Mouse (Mus musculus): ENCODE results near the gene Tchp. TPM values are rescaled to one million over a fixed set of nuclear protein-coding genes. Genes with fewer than 3 reads are reported as not detected.

Tchp gene
- polyA plus RNA-seq, 1 experiment from 2014 or later, result 11.4 TPM

- DNase-seq (ENCODE audit: low spot score), result no peak
- no peak overlapping the region for H3K27ac ChIP-seq
- H3K9me3 ChIP-seq, result no peaks in the 10 kb centered on the region
- H3K4me3 ChIP-seq, result no peak overlapping the region
- 88% methylated on average over 5 of the region's 5 CpGs for WGBS
- peaks cover 89% of the 10 kb centered on the region for H3K36me3 ChIP-seq
- H3K27me3 ChIP-seq (ENCODE audit: insufficient read depth, poor library complexity, severe bottlenecking), result no peaks in the 10 kb centered on the region
- 0 out of 2 replicates have a peak, but pooled peaks cover 5% of the 10 kb centered on the region for H3K4me1 ChIP-seq
Measured at GRCm38 (mm10) chr5:114747521-114747920, 40.0 kb downstream of the Tchp start.

DNA sequence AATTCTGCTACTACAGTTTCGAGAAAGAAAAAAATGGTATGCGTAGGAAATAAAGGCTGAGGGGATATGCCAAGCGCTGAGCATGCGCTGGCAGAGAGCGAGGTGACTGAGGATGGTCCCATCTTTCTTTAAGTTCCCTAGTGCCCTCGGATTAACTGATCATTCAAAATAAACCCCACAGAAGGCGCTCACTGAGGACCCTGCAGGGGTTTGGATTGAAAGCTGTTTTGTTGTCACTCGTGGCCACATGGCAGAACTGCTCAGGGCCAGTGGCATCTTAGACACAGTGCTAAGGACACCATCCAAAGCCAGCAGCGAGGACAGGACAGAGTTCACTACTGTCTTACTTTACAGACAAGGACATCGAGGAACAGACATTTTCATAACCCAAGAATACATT is 42.8 kb downstream of the Tchp start:
- Histone ChIP-seq H3K4me3 (no peak overlapping the region), H3K36me3 (peaks cover 88% of the 10 kb centered on the region), H3K27ac (no peak overlapping the region), H3K4me1 (no peaks in the 10 kb centered on the region), H3K9me3 (no peaks in the 10 kb centered on the region), H3K27me3 (ENCODE audit: insufficient read depth, poor library complexity, severe bottlenecking) (no peaks in the 10 kb centered on the region)
- no peak for DNase-seq (ENCODE audit: low spot score)
- 91% methylated on average over 10 of the region's 10 CpGs for WGBS

DNA sequence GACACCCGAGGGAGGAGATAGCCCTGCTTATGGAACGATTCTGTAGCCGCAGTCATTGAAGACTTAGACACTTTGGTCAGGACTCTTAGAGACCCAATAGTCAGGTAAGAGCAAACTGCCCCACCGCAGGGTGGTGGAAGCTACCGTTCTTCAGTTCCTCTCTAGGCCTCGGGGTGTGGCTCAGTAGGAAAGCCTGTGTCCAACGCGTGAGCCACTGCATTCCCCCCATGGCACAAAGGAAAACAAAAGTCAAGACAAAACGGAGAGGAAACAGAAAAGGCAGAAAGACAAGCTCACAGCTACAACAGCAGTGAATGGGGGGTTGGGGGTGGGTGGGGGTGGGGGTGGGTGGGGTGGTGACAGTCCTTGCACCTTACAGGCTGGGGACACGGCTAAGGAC is 44.8 kb downstream of the Tchp start:
- no peaks in the 10 kb centered on the region for H3K27me3 ChIP-seq (ENCODE audit: insufficient read depth, poor library complexity, severe bottlenecking)
- no peaks in the 10 kb centered on the region for H3K4me1 ChIP-seq
- DNase-seq (ENCODE audit: low spot score), result no peak
- no peak overlapping the region for H3K4me3 ChIP-seq
- no peak overlapping the region for H3K27ac ChIP-seq
- 88% methylated on average over 10 of the region's 10 CpGs for WGBS
- H3K9me3 ChIP-seq, result no peaks in the 10 kb centered on the region
- H3K36me3 ChIP-seq, result peaks cover 88% of the 10 kb centered on the region

DNA sequence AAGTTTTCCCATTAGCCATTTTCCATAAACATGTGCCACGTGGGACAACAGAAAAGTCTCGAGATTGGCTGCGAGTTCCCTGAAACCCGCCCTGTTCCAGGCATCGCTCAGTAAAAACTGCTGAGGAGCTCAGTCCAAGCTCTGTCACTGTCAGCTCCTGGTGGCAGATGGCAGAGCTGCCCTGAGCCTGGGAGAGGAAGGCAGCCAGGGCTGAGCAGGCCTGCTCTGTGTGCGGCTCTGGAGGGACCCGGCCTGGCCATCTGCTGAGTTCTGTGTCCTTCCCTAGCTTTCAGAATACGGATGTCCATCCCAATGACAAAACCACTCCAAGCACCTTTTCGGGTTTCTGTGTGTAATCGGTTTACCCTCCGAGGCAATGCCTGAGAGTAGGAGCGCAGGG is 45.8 kb downstream of the Tchp start:
- H3K27ac ChIP-seq, result no peak overlapping the region
- peaks cover 83% of the 10 kb centered on the region for H3K36me3 ChIP-seq
- no peak for DNase-seq (ENCODE audit: low spot score)
- no peaks in the 10 kb centered on the region for H3K4me1 ChIP-seq
- no peaks in the 10 kb centered on the region for H3K27me3 ChIP-seq (ENCODE audit: insufficient read depth, poor library complexity, severe bottlenecking)
- no peak overlapping the region for H3K4me3 ChIP-seq
- 93% methylated on average over 12 of the region's 12 CpGs for WGBS
- H3K9me3 ChIP-seq, result no peaks in the 10 kb centered on the region

DNA sequence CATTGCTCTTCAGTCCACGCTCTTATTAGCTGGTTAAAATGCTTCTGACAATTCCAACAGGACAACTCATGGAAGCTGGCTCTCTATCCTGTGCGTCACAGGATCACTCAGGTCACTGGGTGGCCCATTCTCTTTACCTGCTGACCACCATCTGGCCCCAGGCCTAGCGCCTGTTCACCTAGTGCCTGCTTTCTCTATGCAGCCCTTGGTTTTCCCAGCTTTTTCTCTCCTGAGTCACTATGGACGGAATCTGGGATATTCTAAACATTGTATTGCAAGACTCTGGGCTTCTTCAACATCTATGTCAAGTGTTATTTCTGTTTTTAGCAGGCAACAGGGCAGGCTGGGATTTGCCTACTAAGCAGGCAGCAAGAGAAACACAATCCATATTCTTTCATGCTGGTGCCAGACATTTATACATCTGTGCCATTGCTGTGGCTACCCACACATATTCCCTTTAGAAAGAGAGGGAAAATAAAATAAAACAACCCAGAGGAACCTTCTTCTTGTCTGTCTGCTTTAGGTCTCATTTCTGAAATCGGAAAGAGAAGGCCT is 52.1 kb downstream of the Tchp start:
- H3K9me3 ChIP-seq, result no peaks in the 10 kb centered on the region
- peaks cover 15% of the 10 kb centered on the region; the same call in 1 of the 2 replicates for H3K4me1 ChIP-seq
- DNase-seq (ENCODE audit: low spot score), result no peak
- peaks cover 79% of the 10 kb centered on the region for H3K36me3 ChIP-seq
- H3K4me3 ChIP-seq, result no peak overlapping the region
- 89% methylated on average over 5 of the region's 5 CpGs for WGBS
- H3K27ac ChIP-seq, result no peak overlapping the region
- no peaks in the 10 kb centered on the region for H3K27me3 ChIP-seq (ENCODE audit: insufficient read depth, poor library complexity, severe bottlenecking)

GRCm38 (mm10) chr5:114761980-114762379 is 54.4 kb downstream of the Tchp start:
- WGBS, result 52% methylated on average over 8 of the region's 8 CpGs
- Histone ChIP-seq H3K9me3 (no peaks in the 10 kb centered on the region), H3K4me1 (peaks cover 23% of the 10 kb centered on the region), H3K27ac (no peak overlapping the region), H3K27me3 (ENCODE audit: insufficient read depth, poor library complexity, severe bottlenecking) (no peaks in the 10 kb centered on the region), H3K36me3 (peaks cover 76% of the 10 kb centered on the region), H3K4me3 (no peak overlapping the region)
- no peak for DNase-seq (ENCODE audit: low spot score)

DNA sequence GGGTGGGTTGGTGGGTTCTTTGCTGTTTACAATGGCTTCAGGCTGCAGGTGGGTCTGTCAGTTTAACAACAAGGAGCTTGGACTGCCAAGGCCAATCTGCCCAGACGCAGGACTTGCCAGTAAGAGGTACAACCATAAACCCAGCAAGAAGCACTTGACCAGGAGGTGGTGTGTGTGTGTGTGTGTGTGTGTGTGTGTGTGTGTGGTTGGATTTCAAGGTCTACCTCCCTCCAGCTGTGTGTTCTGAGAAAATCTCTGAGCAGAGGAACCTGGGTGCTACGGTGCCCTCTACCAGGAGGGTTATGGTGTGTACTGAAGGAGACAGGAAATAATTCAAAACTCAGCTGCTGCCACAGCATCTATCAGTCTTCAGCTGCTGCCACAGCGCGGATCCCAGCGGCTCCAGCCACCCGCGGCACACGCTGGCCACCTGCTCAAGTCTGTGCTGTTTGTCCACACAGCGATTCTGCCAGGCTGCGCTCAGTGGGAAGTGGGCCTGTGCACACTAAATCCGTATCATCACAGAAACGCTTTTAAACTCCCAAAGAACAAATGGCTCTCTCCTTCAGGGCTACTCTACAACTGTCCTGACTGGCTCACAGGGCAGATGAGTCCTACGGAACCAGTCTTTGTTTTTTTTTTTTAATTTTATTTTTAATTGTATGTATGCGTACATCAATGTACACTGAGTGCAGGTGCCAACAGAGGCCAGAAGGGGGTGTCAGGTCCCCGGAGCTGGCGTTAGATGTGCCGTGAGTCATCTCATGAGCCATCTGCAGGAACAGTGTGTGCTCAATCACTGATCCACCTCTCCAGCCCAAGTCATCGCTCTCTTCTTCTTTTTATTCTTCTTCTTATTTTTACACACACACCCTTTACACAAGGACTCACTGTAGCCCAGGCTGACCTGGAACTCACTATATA is 57.5 kb downstream of the Tchp start:
- H3K9me3 ChIP-seq, result no peaks in the 10 kb centered on the region
- H3K27me3 ChIP-seq (ENCODE audit: insufficient read depth, poor library complexity, severe bottlenecking), result no peaks in the 10 kb centered on the region
- H3K36me3 ChIP-seq, result peaks cover 62% of the 10 kb centered on the region
- WGBS, result 90% methylated on average over 18 of the region's 18 CpGs
- DNase-seq (ENCODE audit: low spot score), result no peak
- no peak overlapping the region for H3K4me3 ChIP-seq
- peaks cover 24% of the 10 kb centered on the region for H3K4me1 ChIP-seq
- H3K27ac ChIP-seq, result no peak overlapping the region

DNA sequence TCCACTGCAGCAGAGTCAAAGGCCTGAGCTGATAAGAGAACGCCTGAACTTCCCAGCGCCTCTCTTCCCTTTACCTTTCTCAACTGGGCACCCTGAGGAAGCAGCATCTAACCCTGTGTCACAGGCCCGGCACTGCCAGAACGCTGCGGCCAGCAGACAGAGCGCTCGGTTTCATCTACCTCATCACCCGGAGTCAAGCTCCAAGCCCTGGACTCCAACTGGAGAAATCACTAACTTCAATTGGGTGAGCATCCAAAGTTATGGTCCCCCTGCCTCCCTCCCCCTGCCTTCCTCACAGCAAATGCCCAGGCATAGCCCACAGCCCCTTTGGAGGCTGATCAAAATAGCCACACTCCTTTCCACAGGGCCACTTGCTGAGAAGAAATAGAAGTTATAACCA is 59.1 kb downstream of the Tchp start:
- H3K27ac ChIP-seq, result no peak overlapping the region
- no peaks in the 10 kb centered on the region for H3K9me3 ChIP-seq
- peaks cover 23% of the 10 kb centered on the region for H3K4me1 ChIP-seq
- H3K27me3 ChIP-seq (ENCODE audit: insufficient read depth, poor library complexity, severe bottlenecking), result no peaks in the 10 kb centered on the region
- no peak for DNase-seq (ENCODE audit: low spot score)
- whole genome bisulfite sequencing, result 77% methylated on average over 8 of the region's 8 CpGs
- peaks cover 46% of the 10 kb centered on the region for H3K36me3 ChIP-seq
- no peak overlapping the region for H3K4me3 ChIP-seq

DNA sequence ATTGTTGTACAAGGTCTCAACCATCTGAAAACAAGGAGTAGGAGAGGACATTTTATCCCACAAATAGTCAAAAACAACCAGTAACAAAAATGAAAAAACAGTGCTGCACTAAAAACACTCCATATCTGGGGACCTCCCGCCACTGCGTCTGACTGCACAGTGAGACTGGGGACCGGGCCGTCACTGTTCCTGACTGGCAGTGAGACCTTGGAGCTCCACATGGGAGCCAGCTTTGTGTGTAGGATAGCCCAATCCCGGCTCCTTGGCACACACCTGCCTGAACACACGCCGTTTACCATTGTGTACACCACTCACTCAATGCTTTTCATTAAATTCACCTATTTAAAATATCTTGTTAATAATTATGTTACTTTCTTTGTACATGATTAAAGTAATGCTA is 59.6 kb downstream of the Tchp start:
- no peak for DNase-seq (ENCODE audit: low spot score)
- Histone ChIP-seq H3K4me1 (peaks cover 23% of the 10 kb centered on the region), H3K27me3 (ENCODE audit: insufficient read depth, poor library complexity, severe bottlenecking) (no peaks in the 10 kb centered on the region), H3K36me3 (peaks cover 41% of the 10 kb centered on the region), H3K27ac (no peak overlapping the region), H3K9me3 (no peaks in the 10 kb centered on the region), H3K4me3 (no peak overlapping the region)
- WGBS, result 88% methylated on average over 7 of the region's 7 CpGs

DNA sequence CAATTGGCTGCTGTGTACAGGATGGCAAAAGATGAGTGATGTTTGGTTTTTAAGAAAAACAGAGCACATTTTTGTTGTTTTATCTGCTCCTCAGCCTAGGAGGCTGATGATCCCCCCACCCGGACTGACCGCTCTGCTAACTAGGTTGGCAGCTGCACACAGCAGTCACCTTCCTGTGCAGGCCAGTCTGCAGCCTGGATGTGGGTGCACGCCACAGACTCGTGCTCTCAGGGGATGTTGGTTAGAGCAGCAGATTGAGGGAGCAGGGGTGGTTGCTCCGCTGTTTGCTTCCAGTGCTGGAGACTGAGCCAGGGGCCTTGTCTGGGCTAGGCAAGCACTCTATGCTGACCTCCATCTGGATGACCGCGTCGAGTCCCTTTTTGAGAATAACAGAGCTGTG is 62.2 kb downstream of the Tchp start:
- 89% methylated on average over 8 of the region's 8 CpGs for WGBS
- DNase-seq (ENCODE audit: low spot score), result no peak

GRCm38 (mm10) chr5:114771796-114772195 is 64.2 kb downstream of the Tchp start:
- Histone ChIP-seq H3K36me3 (0 out of 2 replicates have a peak, but pooled peaks cover 5% of the 10 kb centered on the region), H3K9me3 (no peaks in the 10 kb centered on the region), H3K4me1 (peaks cover 41% of the 10 kb centered on the region), H3K4me3 (peak overlapping the region; percentile 100), H3K27ac (no peak overlapping the region), H3K27me3 (ENCODE audit: insufficient read depth, poor library complexity, severe bottlenecking) (no peaks in the 10 kb centered on the region)
- DNase-seq (ENCODE audit: low spot score), result no peak
- 70% methylated on average over 8 of the region's 8 CpGs for WGBS

More for the DNA sequence above, 62.2 kb downstream of the Tchp start:
- H3K27ac ChIP-seq, result no peak overlapping the region
- H3K9me3 ChIP-seq, result no peaks in the 10 kb centered on the region
- no peaks in the 10 kb centered on the region for H3K27me3 ChIP-seq (ENCODE audit: insufficient read depth, poor library complexity, severe bottlenecking)
- H3K4me3 ChIP-seq, result no peak overlapping the region
- H3K4me1 ChIP-seq, result peaks cover 31% of the 10 kb centered on the region
- H3K36me3 ChIP-seq, result peaks cover 17% of the 10 kb centered on the region
